Mouse (Mus musculus) midbrain, embryonic 13.5 days (tissue): Measurements from ENCODE around the gene Tshz2. TPM values are rescaled to one million over a fixed set of nuclear protein-coding genes. Genes with fewer than 3 reads are reported as not detected.

Experiments
- ATAC-seq: fragments of 200-750 bp; cut with Nextera tagmentation; 2 replicates; pipeline ENCODE4 v1.8.0; 2017; ENCODE audit warnings: mild to moderate bottlenecking, moderate TSS enrichment, moderate library complexity
- H3K27ac ChIP-seq: fragments of 300-500 bp; sonication (generic); 2 replicates; pipeline ENCODE4 v1.5.1; 2015; ENCODE audit warnings: inconsistent platforms, mild to moderate bottlenecking, moderate library complexity
- H3K27me3 ChIP-seq: fragments of 300-500 bp; sonication (generic); 2 replicates; pipeline ENCODE4 v1.6.1; 2015; ENCODE audit warnings: mild to moderate bottlenecking, inconsistent platforms
- H3K36me3 ChIP-seq: fragments of 300-500 bp; sonication (generic); 2 replicates; pipeline ENCODE4 v1.6.1; 2015; ENCODE audit warnings: mild to moderate bottlenecking, inconsistent platforms
- H3K4me1 ChIP-seq: fragments of 300-500 bp; sonication (generic); replicated peaks from 2 replicates; pipeline ENCODE4 v1.6.1; 2015; ENCODE audit warnings: inconsistent platforms
- H3K4me2 ChIP-seq: fragments of 300-500 bp; sonication (generic); replicated peaks from 2 replicates; pipeline ENCODE4 v1.6.1; 2015; ENCODE audit warnings: moderate library complexity, mild to moderate bottlenecking, inconsistent platforms
- H3K4me3 ChIP-seq: fragments of 300-500 bp; sonication (generic); replicated peaks from 2 replicates; pipeline ENCODE4 v1.5.1; 2015; ENCODE audit warnings: mild to moderate bottlenecking, inconsistent platforms
- H3K9ac ChIP-seq: fragments of 300-500 bp; sonication (generic); replicated peaks from 2 replicates; pipeline ENCODE4 v1.6.1; 2015; ENCODE audit warnings: mild to moderate bottlenecking, inconsistent platforms
- H3K9me3 ChIP-seq: fragments of 300-500 bp; sonication (generic); 2 replicates; pipeline ENCODE4 v1.6.1; 2016; ENCODE audit warnings: mild to moderate bottlenecking, inconsistent platforms
- WGBS: fragments of 180-500 bp; shearing (Covaris S2); methylation state at CpG from one replicate; pipeline ENCODE4 v1.1.7; 2015; 5-methylcytosine and 5-hydroxymethylcytosine counted together
- polyA plus RNA-seq: library from polyadenylated mRNA; unstranded; fragments of >200 nt; fragmentation: Nextera tagmentation; extraction: Ambion mirVana; gene quantifications from 2 replicates; pipeline ENCODE4 v1.2.1, GENCODE M21; 2015

The Tshz2 gene
- polyA plus RNA-seq, 1 experiment from 2014 or later: 13.1 TPM

DNA sequence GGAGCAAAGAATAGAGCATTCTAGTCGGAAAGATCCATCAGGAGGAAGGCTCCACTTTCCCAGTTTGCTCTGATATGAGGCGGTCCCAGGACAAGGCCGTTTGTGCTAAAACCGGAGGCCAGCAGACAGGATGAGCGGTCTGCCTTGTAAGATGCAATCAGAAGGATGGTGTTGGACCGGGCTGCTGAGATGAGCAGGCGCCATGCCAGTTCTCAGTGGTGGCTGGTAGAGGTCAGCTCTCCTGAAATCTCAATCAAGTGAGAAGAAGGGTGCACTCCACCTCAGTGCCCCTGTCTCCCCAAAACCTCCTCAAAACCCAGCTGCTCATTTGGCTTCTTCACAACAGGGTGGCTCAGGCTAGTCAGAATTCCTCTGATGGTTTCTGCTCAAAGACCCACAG is 358.2 kb downstream of the Tshz2 start:
- Histone ChIP-seq H3K9me3 (no peaks in the 10 kb centered on the region), H3K4me2 (no peak overlapping the region), H3K27me3 (no peaks in the 10 kb centered on the region), H3K27ac (no peak overlapping the region), H3K4me1 (peaks cover 8% of the 10 kb centered on the region), H3K36me3 (no peaks in the 10 kb centered on the region), H3K4me3 (no peak overlapping the region), H3K9ac (no peak overlapping the region)
- 88% methylated on average over 7 of the region's 7 CpGs for WGBS
- no peak for ATAC-seq

DNA sequence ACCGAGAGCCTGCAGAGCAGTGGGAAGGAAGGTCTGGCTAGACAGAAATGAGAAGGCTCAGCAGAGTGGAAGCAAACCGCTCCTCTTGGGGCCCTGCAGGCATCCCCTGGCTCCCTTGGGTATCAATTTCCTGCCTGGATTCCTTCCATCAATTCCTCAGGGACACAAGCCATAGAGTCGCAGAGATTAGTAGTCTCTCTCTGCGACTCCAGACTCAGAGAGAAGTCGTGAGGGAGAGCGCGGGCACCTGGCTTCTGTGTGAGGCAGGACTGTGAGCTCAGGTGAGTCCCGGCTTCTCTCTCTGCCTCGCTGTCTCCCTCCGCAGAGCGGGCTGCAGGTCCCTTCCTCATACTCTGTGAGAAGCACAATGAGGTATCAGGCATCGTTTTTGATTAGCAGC is 363.2 kb downstream of the Tshz2 start:
- H3K27me3 ChIP-seq: no peaks in the 10 kb centered on the region
- H3K9ac ChIP-seq: no peak overlapping the region
- H3K4me1 ChIP-seq: peaks cover 48% of the 10 kb centered on the region
- H3K36me3 ChIP-seq: no peaks in the 10 kb centered on the region
- no peak overlapping the region for H3K4me3 ChIP-seq
- H3K4me2 ChIP-seq: no peak overlapping the region
- no peaks in the 10 kb centered on the region for H3K9me3 ChIP-seq
- 51% methylated on average over 12 of the region's 12 CpGs for WGBS
- ATAC-seq: no peak
- no peak overlapping the region for H3K27ac ChIP-seq

DNA sequence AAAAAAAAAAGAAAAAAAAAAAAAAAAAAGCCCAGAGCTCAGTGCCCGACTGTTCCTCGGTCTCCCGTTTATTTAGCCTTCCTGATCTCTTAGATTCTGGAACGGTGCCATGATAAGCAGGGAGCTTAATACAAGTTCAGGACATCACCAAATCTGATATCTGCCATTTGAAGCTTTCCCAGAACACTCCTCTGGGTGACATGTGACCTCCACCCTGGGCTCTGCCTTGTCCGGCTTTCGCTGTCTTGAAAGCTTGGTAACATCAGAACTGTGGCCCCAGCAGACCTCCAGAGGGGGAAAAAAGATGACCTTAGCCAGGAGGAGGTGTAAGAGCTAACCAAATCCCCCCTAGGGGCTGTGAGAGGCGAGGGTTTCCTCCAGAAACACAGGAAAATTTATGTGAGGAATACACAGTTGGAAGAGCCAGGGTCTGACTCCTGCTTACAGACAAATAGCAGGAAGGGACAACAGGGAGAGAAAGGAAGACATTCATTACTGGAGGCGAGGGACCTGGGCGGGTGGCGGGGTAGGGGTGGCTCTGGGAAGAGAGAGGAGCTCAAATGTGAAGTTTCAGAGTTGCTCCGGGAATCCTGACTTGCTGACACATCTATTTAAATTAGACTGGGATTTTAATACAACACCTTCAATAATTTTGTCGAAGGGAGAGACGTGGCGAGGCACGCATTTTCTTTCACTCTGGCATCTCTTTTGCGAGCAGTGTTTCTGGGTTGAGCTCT is 363.9 kb downstream of the Tshz2 start:
- H3K4me3 ChIP-seq: no peak overlapping the region
- no peak overlapping the region for H3K9ac ChIP-seq
- H3K4me2 ChIP-seq: no peak overlapping the region
- no peaks in the 10 kb centered on the region for H3K9me3 ChIP-seq
- H3K27ac ChIP-seq: peak overlapping the region; percentile 90
- peaks cover 48% of the 10 kb centered on the region for H3K4me1 ChIP-seq
- no peaks in the 10 kb centered on the region for H3K36me3 ChIP-seq
- no peak for ATAC-seq
- 60% methylated on average over 16 of the region's 16 CpGs for WGBS
- H3K27me3 ChIP-seq: no peaks in the 10 kb centered on the region

DNA sequence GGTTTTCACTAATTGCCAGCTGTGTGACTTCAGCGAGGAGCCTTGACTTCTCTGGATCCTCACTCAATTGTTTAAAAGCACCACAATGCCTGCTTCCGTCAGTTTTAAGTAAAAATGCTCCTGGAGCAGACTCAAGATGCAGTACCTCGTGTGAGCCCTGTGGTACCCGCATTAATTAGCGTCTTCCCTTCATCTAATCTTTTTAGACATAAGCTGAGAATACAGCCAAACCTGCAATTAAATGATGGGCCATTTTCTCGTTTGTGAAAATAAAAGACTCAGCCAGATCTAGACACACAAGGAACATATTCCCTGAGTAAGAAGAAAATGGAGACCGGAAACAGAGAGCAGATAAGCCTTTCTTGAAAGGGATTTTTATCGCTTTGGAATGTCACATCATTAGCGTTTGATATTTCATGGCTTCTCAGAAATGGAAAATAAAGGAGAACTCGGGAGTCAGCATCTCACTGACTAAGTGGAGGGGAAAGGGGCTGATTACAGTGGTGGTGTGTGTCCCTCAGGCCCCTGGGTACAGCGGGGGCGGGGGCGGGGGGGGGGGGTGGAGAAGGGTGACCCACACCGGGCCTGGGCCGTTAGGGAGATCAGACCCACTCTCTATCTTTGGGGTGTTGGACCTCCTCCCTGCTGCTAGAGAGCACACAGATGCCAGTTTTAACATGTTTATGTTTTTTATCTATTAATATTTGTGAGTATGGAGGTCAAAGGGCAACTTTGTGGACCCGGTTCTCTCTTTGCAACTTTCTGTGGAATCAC is 364.6 kb downstream of the Tshz2 start:
- no peak overlapping the region for H3K4me2 ChIP-seq
- no peaks in the 10 kb centered on the region for H3K27me3 ChIP-seq
- H3K4me1 ChIP-seq: peaks cover 52% of the 10 kb centered on the region
- H3K27ac ChIP-seq: peak overlapping the region; percentile 90
- no peaks in the 10 kb centered on the region for H3K36me3 ChIP-seq
- ATAC-seq: no peak
- H3K9me3 ChIP-seq: no peaks in the 10 kb centered on the region
- no peak overlapping the region for H3K4me3 ChIP-seq
- 56% methylated on average over 16 of the region's 16 CpGs for WGBS
- no peak overlapping the region for H3K9ac ChIP-seq

DNA sequence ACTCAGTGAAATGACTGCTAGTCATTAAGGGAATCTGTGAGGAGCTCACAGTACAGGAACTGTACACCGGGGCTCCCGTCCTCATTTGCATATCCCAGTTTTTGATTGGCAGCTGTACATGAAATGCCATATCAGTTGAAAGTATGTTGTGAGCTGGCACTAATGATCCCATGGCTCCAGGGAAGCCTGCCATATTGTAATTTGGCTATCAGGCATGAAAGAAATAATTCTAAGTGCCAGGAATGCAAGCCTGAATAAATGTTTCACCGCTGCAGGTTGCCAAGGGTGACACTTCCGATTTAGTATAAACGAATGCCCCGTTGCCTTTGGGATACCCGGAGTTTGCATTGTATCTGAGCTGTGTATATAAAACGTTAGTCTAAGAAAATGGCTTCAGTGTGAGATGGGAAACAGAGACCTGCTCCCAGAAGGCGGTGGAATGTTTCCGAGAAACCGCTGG is 366.1 kb downstream of the Tshz2 start:
- 22% methylated on average over 11 of the region's 11 CpGs for WGBS
- peak overlapping the region; percentile 21 for H3K4me2 ChIP-seq
- peak; percentile 83 for ATAC-seq

DNA sequence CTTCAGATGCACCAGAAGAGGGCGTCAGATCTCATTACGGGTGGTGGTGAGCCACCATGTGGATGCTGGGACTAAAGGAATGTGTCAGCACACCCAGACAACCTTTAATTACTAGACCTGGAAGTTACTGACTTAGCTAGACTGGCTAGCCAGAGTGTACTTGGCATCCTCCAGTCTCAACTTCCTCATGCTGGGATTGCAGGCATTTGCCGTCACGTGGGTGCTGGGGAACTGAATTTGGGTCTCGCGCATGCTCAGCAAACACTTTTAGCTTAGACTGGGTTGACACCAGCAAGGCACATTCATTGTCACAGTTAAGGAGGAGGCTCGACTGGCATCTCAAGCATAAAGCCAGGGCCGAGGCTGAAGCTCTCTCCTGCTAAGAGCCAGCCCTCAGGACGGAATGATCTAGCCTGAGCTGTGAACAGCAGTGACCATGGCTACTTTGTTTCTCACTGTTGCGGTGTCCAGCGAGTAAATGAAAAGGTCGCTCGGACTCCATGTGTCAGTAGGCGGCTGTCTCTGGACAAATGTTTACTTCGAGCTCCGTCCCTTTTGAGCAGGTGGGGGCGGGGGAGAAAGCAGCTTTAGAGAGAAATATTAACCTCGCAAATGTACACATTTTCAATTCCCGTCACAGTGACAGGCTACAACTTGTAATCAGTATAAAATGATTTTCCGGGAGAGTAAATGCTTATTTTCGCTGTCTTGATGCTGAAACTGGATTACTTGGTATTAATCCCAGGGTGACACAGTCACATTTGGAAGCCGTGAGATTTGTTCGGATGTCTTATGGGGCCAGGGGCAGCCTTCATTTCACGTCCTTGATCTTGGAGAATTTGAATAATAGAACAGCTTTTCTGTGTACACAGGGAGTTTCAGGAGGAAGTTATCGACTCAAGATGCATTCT is 370.0 kb downstream of the Tshz2 start:
- WGBS: 35% methylated on average over 25 of the region's 25 CpGs
- H3K4me1 ChIP-seq: peaks cover 41% of the 10 kb centered on the region
- H3K9ac ChIP-seq: no peak overlapping the region
- ATAC-seq: no peak
- H3K27ac ChIP-seq: peak overlapping the region; percentile 68
- no peak overlapping the region for H3K4me3 ChIP-seq
- H3K9me3 ChIP-seq: 0 out of 2 replicates have a peak, but pooled peaks cover 5% of the 10 kb centered on the region
- no peaks in the 10 kb centered on the region for H3K27me3 ChIP-seq
- H3K4me2 ChIP-seq: peak overlapping the region; percentile 18
- H3K36me3 ChIP-seq: no peaks in the 10 kb centered on the region

More for the DNA sequence above, 366.1 kb downstream of the Tshz2 start:
- H3K27ac ChIP-seq: peak overlapping the region; percentile 90
- no peaks in the 10 kb centered on the region for H3K9me3 ChIP-seq
- H3K4me1 ChIP-seq: peaks cover 66% of the 10 kb centered on the region
- H3K36me3 ChIP-seq: no peaks in the 10 kb centered on the region
- H3K4me3 ChIP-seq: no peak overlapping the region
- H3K9ac ChIP-seq: 0 out of 2 replicates have a peak overlapping the region, but pooled peaks have one; percentile 26
- H3K27me3 ChIP-seq: no peaks in the 10 kb centered on the region

DNA sequence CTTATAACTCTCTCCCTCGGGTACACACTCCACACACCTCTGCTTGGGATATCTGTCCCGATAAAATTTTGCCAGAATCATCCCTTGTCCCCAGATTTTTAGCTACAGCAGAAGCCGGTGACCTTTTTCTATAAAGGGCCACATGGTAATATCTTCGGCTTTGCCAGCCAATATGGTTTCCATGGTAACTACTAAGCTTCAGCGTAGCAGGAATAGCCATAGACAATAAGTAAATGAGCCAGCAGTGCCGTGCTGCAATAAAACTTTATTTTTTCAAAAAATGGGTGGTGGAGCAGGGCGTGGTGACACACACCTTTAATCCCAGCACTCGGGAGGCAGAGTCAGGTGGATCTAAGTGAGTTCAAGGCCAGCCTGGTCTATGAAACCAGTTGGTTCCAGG is 370.9 kb downstream of the Tshz2 start:
- 29% methylated on average over 8 of the region's 8 CpGs for WGBS
- peak overlapping the region; percentile 18 for H3K4me2 ChIP-seq
- no peak for ATAC-seq

DNA sequence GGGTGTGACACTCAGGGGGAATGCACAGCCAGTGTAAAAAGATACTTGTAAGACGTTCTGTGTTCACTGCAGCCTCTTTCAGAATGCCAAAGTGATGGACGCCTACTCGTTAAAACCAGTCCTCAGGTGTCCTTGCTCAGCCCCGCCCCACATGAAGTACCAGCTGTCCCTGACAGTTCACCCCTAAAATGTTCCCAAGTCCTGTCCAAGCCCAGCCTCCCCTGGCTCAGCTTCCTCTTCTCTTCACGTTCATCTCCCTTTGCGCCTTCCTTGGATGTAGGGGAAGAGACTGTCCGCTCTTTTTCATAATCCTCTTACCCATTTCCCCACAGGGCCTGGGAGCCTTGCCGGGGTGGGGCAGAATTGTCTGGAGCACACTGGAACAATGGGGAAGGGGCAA is 374.0 kb downstream of the Tshz2 start:
- Histone ChIP-seq H3K27me3 (no peaks in the 10 kb centered on the region), H3K9ac (no peak overlapping the region), H3K4me2 (no peak overlapping the region), H3K36me3 (peaks cover 3% of the 10 kb centered on the region; the same call in 1 of the 2 replicates), H3K9me3 (0 out of 2 replicates have a peak, but pooled peaks cover 9% of the 10 kb centered on the region), H3K27ac (no peak overlapping the region), H3K4me3 (no peak overlapping the region), H3K4me1 (peaks cover 40% of the 10 kb centered on the region)
- WGBS: 64% methylated on average over 8 of the region's 8 CpGs
- no peak for ATAC-seq

More for the DNA sequence above, 370.9 kb downstream of the Tshz2 start:
- Histone ChIP-seq H3K27me3 (no peaks in the 10 kb centered on the region), H3K36me3 (peaks cover 3% of the 10 kb centered on the region; the same call in 1 of the 2 replicates), H3K9ac (no peak overlapping the region), H3K4me3 (no peak overlapping the region), H3K9me3 (0 out of 2 replicates have a peak, but pooled peaks cover 9% of the 10 kb centered on the region), H3K27ac (peak overlapping the region; percentile 68), H3K4me1 (peaks cover 33% of the 10 kb centered on the region)

DNA sequence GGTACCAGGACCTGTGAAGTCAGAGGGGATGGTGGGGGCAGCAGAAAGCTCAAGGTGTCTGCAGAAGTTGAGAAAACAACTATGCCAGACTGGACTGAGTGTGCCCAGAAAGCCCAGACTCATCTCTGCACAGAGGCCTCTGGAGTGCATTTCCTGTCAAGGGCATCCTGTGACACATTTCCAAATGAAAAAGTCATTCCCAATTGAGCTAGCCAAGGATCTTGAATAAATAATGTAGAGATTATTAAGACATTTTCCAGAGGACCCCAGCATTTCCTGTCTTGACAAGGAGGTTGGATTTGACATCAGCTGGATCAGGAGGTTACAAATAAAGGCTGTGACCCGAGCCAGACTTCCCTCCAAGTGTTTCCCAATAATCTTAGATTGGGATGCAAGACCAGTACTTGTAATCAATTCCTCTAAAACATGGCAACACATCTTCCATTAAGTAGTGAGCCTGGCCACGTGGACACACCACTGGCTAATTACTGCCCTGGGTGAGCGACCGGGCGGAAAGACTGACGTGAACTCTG is 374.7 kb downstream of the Tshz2 start:
- peaks cover 42% of the 10 kb centered on the region for H3K4me1 ChIP-seq
- no peak overlapping the region for H3K27ac ChIP-seq
- H3K27me3 ChIP-seq: no peaks in the 10 kb centered on the region
- no peak overlapping the region for H3K9ac ChIP-seq
- H3K9me3 ChIP-seq: 0 out of 2 replicates have a peak, but pooled peaks cover 9% of the 10 kb centered on the region
- peaks cover 3% of the 10 kb centered on the region; the same call in 1 of the 2 replicates for H3K36me3 ChIP-seq
- no peak overlapping the region for H3K4me3 ChIP-seq
- no peak for ATAC-seq
- 75% methylated on average over 6 of the region's 6 CpGs for WGBS
- H3K4me2 ChIP-seq: no peak overlapping the region

DNA sequence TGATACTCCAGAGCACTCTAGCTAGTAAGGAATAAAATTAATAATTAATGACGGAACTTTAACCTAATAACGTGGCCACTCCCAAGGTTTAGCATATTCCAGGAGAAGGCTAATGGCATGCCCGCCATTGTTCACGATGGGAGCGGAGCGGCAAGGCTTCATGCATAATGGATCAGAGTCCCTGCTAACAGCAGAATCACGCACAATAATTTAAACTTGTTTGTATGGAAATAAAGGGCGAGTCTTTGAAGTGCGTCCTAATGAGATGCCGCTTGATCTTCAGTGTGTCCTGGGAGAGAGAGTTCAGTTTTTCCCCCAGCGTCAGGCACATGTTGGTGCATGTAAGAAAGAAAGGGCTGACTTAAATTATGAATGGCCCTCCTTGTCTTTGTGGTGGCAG is 376.9 kb downstream of the Tshz2 start:
- Histone ChIP-seq H3K4me1 (peaks cover 32% of the 10 kb centered on the region), H3K36me3 (peaks cover 3% of the 10 kb centered on the region; the same call in 1 of the 2 replicates), H3K27me3 (no peaks in the 10 kb centered on the region), H3K27ac (peak overlapping the region; percentile 70), H3K9ac (no peak overlapping the region), H3K9me3 (0 out of 2 replicates have a peak, but pooled peaks cover 9% of the 10 kb centered on the region), H3K4me2 (peak overlapping the region; percentile 28), H3K4me3 (no peak overlapping the region)
- WGBS: 11% methylated on average over 11 of the region's 11 CpGs
- ATAC-seq: peak; percentile 78

DNA sequence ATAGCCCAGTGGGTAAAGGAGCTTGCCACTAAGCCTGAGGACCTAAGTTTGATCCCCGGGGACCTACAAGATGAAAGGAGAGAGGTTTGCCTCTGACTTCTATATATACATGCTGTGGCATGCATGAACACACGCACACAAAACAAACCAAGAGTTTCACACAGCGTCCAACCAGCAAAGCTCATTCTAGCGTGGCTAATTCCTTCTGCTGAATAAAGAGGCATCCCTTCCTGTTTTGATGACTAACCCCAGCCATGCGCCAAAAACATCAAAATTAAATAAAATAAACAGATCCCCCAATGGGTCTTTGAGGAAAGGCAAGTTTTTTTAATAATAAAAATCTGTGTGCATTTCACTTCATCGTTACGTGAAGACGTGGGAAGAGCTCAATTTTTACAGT is 379.0 kb downstream of the Tshz2 start:
- Histone ChIP-seq H3K9ac (no peak overlapping the region), H3K27me3 (no peaks in the 10 kb centered on the region), H3K4me1 (peaks cover 35% of the 10 kb centered on the region), H3K4me2 (0 out of 2 replicates have a peak overlapping the region, but pooled peaks have one; percentile 5), H3K9me3 (0 out of 2 replicates have a peak, but pooled peaks cover 4% of the 10 kb centered on the region), H3K4me3 (no peak overlapping the region), H3K36me3 (peaks cover 3% of the 10 kb centered on the region; the same call in 1 of the 2 replicates), H3K27ac (no peak overlapping the region)
- ATAC-seq: no peak
- 27% methylated on average over 8 of the region's 8 CpGs for WGBS
